Mouse (Mus musculus): ENCODE results near the gene Adcyap1r1. TPM values are rescaled to one million over a fixed set of nuclear protein-coding genes. Genes with fewer than 3 reads are reported as not detected.

Adcyap1r1 gene
- polyA plus RNA-seq, 1 experiment from 2014 or later = 20.4 TPM

DNA sequence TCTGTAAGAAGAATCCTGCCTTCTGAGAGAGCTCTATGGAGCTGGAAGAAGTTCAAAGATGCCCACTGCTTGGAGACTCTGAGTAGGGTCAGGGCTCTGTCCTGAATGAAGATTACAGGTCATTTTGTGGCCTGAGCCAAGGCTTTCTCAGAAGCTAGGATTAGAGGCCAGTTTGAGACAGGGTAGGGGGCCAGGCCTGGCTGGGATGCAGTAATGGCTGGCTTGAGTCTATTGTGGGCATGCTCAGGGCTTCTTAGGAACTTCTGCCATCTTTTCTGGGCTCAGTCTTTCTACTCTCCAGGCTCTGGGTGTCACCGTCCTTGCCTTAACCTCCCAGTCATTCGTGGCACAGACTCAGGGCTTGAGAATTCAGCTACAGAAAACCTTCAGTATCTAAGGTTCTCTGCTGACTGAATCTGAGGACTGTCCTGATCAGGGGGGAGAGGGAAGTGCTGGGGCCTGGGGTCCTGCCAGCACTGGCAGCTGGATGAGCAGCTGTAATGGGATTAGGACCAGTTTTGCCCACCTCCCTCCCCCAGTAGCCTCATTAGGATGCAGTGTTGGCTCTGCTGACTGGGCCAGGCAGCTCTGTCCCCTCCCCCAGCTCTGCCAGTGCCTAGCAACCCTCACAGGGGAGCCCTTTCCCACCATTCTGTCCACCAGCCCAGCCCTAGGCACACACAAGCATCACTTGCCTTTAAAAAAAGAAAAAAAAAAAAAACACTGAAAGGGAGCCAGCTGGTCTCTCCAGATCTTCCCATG, 7.7 kb upstream of the Adcyap1r1 start:
- WGBS = 4% methylated on average over 2 of the region's 2 CpGs
- Histone ChIP-seq H3K4me1 (ENCODE audit: control insufficient read depth, insufficient read depth, low read length) (peaks cover 15% of the 10 kb centered on the region), H3K27ac (ENCODE audit: low read depth, low read length) (peak overlapping the region; percentile 82), H3K36me3 (ENCODE audit: control insufficient read depth, insufficient read depth, low read length) (no peaks in the 10 kb centered on the region), H3K9me3 (ENCODE audit: control insufficient read depth, low read length) (no peaks in the 10 kb centered on the region), H3K9ac (ENCODE audit: low read length) (no peak overlapping the region; the same call in 1 of the 2 replicates), H3K4me2 (no peak overlapping the region), H3K4me3 (ENCODE audit: low read depth, low read length) (no peak overlapping the region), H3K27me3 (ENCODE audit: control insufficient read depth, insufficient read depth, low read length) (0 out of 2 replicates have a peak, but pooled peaks cover 2% of the 10 kb centered on the region)
- peak; percentile 99 for ATAC-seq (ENCODE audit: low FRiP score)
- peak; percentile 93 for DNase-seq (ENCODE audit: low spot score, missing footprints)

- peak; percentile 45 for ATAC-seq (ENCODE audit: low FRiP score)
- 24% methylated on average over 4 of the region's 4 CpGs for WGBS
- Histone ChIP-seq H3K27me3 (ENCODE audit: control insufficient read depth, insufficient read depth, low read length) (0 out of 2 replicates have a peak, but pooled peaks cover 2% of the 10 kb centered on the region), H3K27ac (ENCODE audit: low read depth, low read length) (peak overlapping the region; percentile 82), H3K9ac (ENCODE audit: low read length) (no peak overlapping the region), H3K36me3 (ENCODE audit: control insufficient read depth, insufficient read depth, low read length) (no peaks in the 10 kb centered on the region), H3K9me3 (ENCODE audit: control insufficient read depth, low read length) (no peaks in the 10 kb centered on the region), H3K4me3 (ENCODE audit: low read depth, low read length) (no peak overlapping the region), H3K4me1 (ENCODE audit: control insufficient read depth, insufficient read depth, low read length) (peaks cover 15% of the 10 kb centered on the region), H3K4me2 (no peak overlapping the region)
- peak; percentile 88 for DNase-seq (ENCODE audit: low spot score, missing footprints)
Observed at GRCm38 (mm10) chr6:55444721-55445120, 7.1 kb upstream of the Adcyap1r1 start.

GRCm38 (mm10) chr6:55448199-55448598, 3.6 kb upstream of the Adcyap1r1 start:
- DNase-seq (ENCODE audit: low spot score, missing footprints) (no peak), ATAC-seq (ENCODE audit: low FRiP score) (no peak)
- H3K36me3 ChIP-seq (ENCODE audit: control insufficient read depth, insufficient read depth, low read length) = no peaks in the 10 kb centered on the region
- no peak overlapping the region for H3K4me2 ChIP-seq
- H3K4me3 ChIP-seq (ENCODE audit: low read depth, low read length) = no peak overlapping the region
- H3K4me1 ChIP-seq (ENCODE audit: control insufficient read depth, insufficient read depth, low read length) = peaks cover 25% of the 10 kb centered on the region
- no peaks in the 10 kb centered on the region for H3K9me3 ChIP-seq (ENCODE audit: control insufficient read depth, low read length)
- H3K27ac ChIP-seq (ENCODE audit: low read depth, low read length) = no peak overlapping the region
- WGBS = 79% methylated on average over 9 of the region's 9 CpGs
- H3K9ac ChIP-seq (ENCODE audit: low read length) = no peak overlapping the region
- H3K27me3 ChIP-seq (ENCODE audit: control insufficient read depth, insufficient read depth, low read length) = peaks cover 6% of the 10 kb centered on the region; the same call in 1 of the 2 replicates

GRCm38 (mm10) chr6:55448976-55449678, 2.7 kb upstream of the Adcyap1r1 start:
- WGBS = 79% methylated on average over 8 of the region's 8 CpGs
- H3K27ac ChIP-seq (ENCODE audit: low read depth, low read length) = no peak overlapping the region
- H3K36me3 ChIP-seq (ENCODE audit: control insufficient read depth, insufficient read depth, low read length) = no peaks in the 10 kb centered on the region
- H3K9ac ChIP-seq (ENCODE audit: low read length) = no peak overlapping the region
- DNase-seq (ENCODE audit: low spot score, missing footprints) = no peak
- no peak for ATAC-seq (ENCODE audit: low FRiP score)
- H3K4me3 ChIP-seq (ENCODE audit: low read depth, low read length) = no peak overlapping the region
- H3K4me2 ChIP-seq = no peak overlapping the region
- H3K4me1 ChIP-seq (ENCODE audit: control insufficient read depth, insufficient read depth, low read length) = peaks cover 28% of the 10 kb centered on the region
- H3K27me3 ChIP-seq (ENCODE audit: control insufficient read depth, insufficient read depth, low read length) = peaks cover 6% of the 10 kb centered on the region; the same call in 1 of the 2 replicates
- H3K9me3 ChIP-seq (ENCODE audit: control insufficient read depth, low read length) = no peaks in the 10 kb centered on the region

DNA sequence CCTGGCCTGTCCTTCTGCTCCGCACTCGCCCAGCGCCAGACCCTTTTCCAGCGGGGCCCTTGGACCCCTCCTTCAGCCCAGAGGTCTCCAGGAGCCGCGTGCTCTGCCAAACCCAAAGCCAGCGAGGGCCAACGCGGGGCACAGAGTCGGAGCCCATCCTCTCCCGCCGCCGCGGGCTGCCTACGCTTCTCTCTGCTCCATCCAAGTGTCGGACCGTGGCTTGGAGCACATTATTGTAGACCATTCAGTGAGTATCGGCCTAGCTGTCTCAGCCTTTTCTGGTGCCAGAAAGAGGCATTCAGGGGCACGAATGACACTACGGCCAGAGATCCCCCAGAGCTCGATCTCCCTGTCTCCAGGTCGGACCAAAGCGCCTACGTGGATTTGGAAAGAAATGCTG, 603 bp downstream of the Adcyap1r1 start:
- 1% methylated on average over 24 of the region's 24 CpGs for WGBS
- no peaks in the 10 kb centered on the region for H3K9me3 ChIP-seq (ENCODE audit: control insufficient read depth, low read length)
- peaks cover 6% of the 10 kb centered on the region; the same call in 1 of the 2 replicates for H3K27me3 ChIP-seq (ENCODE audit: control insufficient read depth, insufficient read depth, low read length)
- H3K36me3 ChIP-seq (ENCODE audit: control insufficient read depth, insufficient read depth, low read length) = no peaks in the 10 kb centered on the region
- H3K4me3 ChIP-seq (ENCODE audit: low read depth, low read length) = peak overlapping the region; percentile 71
- ATAC-seq (ENCODE audit: low FRiP score) = no peak
- peak overlapping the region; percentile 86 for H3K9ac ChIP-seq (ENCODE audit: low read length)
- H3K27ac ChIP-seq (ENCODE audit: low read depth, low read length) = peak overlapping the region; percentile 65
- DNase-seq (ENCODE audit: low spot score, missing footprints) = no peak
- H3K4me2 ChIP-seq = peak overlapping the region; percentile 89
- peaks cover 23% of the 10 kb centered on the region for H3K4me1 ChIP-seq (ENCODE audit: control insufficient read depth, insufficient read depth, low read length)

DNA sequence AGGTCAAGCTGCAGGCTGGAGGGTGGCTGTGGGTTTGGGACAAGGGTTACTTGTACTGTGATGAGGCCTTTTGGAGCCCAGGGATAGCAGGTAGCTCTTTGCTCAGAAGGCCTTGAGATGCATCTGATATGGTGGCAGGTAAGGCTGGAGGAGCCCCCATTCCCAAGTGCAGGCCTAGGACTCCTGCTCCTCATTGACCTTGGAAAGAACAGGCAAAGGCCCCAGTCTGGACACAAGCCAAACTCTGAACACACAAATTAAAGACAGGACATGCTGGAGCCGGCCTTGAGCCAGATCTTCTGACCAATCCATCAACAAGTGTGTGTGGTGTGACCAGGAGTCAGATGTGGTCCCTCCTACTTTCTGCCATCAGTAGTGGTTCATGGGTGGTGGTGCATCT, 1.8 kb downstream of the Adcyap1r1 start:
- Histone ChIP-seq H3K27me3 (ENCODE audit: control insufficient read depth, insufficient read depth, low read length) (peaks cover 6% of the 10 kb centered on the region; the same call in 1 of the 2 replicates), H3K9ac (ENCODE audit: low read length) (peak overlapping the region; percentile 86; the same call in 1 of the 2 replicates), H3K4me2 (peak overlapping the region; percentile 89), H3K27ac (ENCODE audit: low read depth, low read length) (no peak overlapping the region), H3K4me1 (ENCODE audit: control insufficient read depth, insufficient read depth, low read length) (peaks cover 23% of the 10 kb centered on the region), H3K4me3 (ENCODE audit: low read depth, low read length) (peak overlapping the region; percentile 71), H3K9me3 (ENCODE audit: control insufficient read depth, low read length) (no peaks in the 10 kb centered on the region), H3K36me3 (ENCODE audit: control insufficient read depth, insufficient read depth, low read length) (no peaks in the 10 kb centered on the region)
- WGBS = 67% methylated on average over 1 of the region's 1 CpGs
- DNase-seq (ENCODE audit: low spot score, missing footprints) (no peak), ATAC-seq (ENCODE audit: low FRiP score) (no peak)

DNA sequence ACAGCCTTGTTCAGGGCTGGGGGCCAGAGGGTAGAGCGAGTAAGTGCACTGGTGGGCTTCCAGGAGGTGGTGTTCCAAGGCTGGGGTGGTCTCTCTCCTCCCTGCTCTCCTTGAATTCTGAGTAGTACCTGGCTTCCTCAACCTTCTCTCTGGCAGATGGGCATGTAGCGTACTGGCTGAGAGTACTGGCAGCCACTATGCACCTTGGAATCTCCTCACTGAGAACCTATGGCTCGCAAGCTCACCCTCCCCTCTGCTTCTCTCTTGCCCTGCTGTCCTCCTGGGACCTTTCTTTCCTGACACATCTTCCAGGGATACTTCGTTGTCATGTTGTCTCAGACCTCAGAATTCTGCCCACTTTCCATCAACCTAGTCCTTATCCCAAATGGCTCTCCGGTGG, 3.9 kb downstream of the Adcyap1r1 start:
- H3K9me3 ChIP-seq (ENCODE audit: control insufficient read depth, low read length) = no peaks in the 10 kb centered on the region
- WGBS = 83% methylated on average over 5 of the region's 5 CpGs
- no peak overlapping the region for H3K4me3 ChIP-seq (ENCODE audit: low read depth, low read length)
- H3K27ac ChIP-seq (ENCODE audit: low read depth, low read length) = no peak overlapping the region
- no peaks in the 10 kb centered on the region for H3K27me3 ChIP-seq (ENCODE audit: control insufficient read depth, insufficient read depth, low read length)
- peaks cover 23% of the 10 kb centered on the region for H3K4me1 ChIP-seq (ENCODE audit: control insufficient read depth, insufficient read depth, low read length)
- ATAC-seq (ENCODE audit: low FRiP score) (no peak), DNase-seq (ENCODE audit: low spot score, missing footprints) (no peak)
- H3K4me2 ChIP-seq = no peak overlapping the region
- H3K9ac ChIP-seq (ENCODE audit: low read length) = no peak overlapping the region
- no peaks in the 10 kb centered on the region for H3K36me3 ChIP-seq (ENCODE audit: control insufficient read depth, insufficient read depth, low read length)

GRCm38 (mm10) chr6:55457727-55458126, 5.9 kb downstream of the Adcyap1r1 start:
- H3K4me1 ChIP-seq (ENCODE audit: control insufficient read depth, insufficient read depth, low read length) = peaks cover 17% of the 10 kb centered on the region
- H3K9me3 ChIP-seq (ENCODE audit: control insufficient read depth, low read length) = no peaks in the 10 kb centered on the region
- no peaks in the 10 kb centered on the region for H3K36me3 ChIP-seq (ENCODE audit: control insufficient read depth, insufficient read depth, low read length)
- DNase-seq (ENCODE audit: low spot score, missing footprints) (no peak), ATAC-seq (ENCODE audit: low FRiP score) (no peak)
- H3K4me3 ChIP-seq (ENCODE audit: low read depth, low read length) = no peak overlapping the region
- H3K4me2 ChIP-seq = no peak overlapping the region
- H3K27me3 ChIP-seq (ENCODE audit: control insufficient read depth, insufficient read depth, low read length) = no peaks in the 10 kb centered on the region
- WGBS = 83% methylated on average over 7 of the region's 7 CpGs
- no peak overlapping the region for H3K9ac ChIP-seq (ENCODE audit: low read length)
- H3K27ac ChIP-seq (ENCODE audit: low read depth, low read length) = no peak overlapping the region

- ATAC-seq (ENCODE audit: low FRiP score) (no peak), DNase-seq (ENCODE audit: low spot score, missing footprints) (no peak)
- Histone ChIP-seq H3K9me3 (ENCODE audit: control insufficient read depth, low read length) (no peaks in the 10 kb centered on the region), H3K4me3 (ENCODE audit: low read depth, low read length) (no peak overlapping the region), H3K36me3 (ENCODE audit: control insufficient read depth, insufficient read depth, low read length) (no peaks in the 10 kb centered on the region), H3K27ac (ENCODE audit: low read depth, low read length) (no peak overlapping the region), H3K27me3 (ENCODE audit: control insufficient read depth, insufficient read depth, low read length) (no peaks in the 10 kb centered on the region), H3K4me1 (ENCODE audit: control insufficient read depth, insufficient read depth, low read length) (peaks cover 13% of the 10 kb centered on the region), H3K4me2 (no peak overlapping the region), H3K9ac (ENCODE audit: low read length) (no peak overlapping the region)
- 27% methylated on average over 1 of the region's 1 CpGs for WGBS
Observed at GRCm38 (mm10) chr6:55458156-55458555, 6.4 kb downstream of the Adcyap1r1 start.

All from midbrain, embryonic 11.5 days (tissue).